Mouse (Mus musculus): ENCODE results near the gene A730015C16Rik.

A730015C16Rik gene

DNA sequence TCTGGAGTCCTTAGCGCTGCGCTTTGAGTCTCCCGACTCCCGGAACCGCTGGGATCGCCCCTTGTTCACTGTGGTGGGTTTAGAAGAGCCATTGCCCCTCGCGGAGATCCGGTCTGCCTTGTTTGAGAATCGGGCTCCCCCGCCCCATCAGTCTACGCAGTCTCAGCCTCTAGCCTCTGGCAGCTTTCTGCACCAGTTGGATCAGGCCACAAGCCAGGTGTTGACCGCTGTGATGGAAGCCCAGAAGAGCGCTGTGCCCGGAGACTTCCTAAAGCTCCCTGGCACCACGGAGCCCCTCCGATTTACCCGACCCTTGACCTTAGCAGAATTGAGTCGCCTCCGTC lies at the start of gene A730015C16Rik:
TSS of gene A730015C16Rik (minus strand) at position 115 of the 344 bp plus-strand sequence.
- DNase-seq (ENCODE audit: low read depth, low spot score): no peak

DNA sequence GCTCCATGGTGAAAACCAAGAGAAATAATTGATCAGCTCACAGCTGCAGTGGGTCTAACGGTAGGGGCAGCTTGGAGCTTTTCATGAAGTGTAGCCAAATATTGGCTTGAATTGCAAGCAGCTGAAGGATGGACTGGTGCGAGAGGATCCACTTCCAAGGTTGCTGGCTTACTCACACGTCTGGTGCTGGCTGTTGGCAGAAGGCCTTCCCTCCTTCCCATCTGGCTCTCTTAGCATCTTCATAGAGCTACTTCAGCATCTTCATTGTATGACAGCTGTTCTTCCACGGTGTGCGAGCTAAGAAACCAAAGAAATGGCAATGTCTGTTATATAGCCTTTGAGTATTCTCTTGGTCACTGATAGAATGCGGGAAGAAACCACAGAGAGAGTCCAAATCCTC lies 42.5 kb upstream of the A730015C16Rik start:
- DNase-seq (ENCODE audit: low read depth, low spot score): no peak

- no peak for DNase-seq (ENCODE audit: low read depth, low spot score)
These were observed 39.0 kb upstream of the A730015C16Rik start for GRCm38 (mm10) chr4:108887456-108887855.

DNA sequence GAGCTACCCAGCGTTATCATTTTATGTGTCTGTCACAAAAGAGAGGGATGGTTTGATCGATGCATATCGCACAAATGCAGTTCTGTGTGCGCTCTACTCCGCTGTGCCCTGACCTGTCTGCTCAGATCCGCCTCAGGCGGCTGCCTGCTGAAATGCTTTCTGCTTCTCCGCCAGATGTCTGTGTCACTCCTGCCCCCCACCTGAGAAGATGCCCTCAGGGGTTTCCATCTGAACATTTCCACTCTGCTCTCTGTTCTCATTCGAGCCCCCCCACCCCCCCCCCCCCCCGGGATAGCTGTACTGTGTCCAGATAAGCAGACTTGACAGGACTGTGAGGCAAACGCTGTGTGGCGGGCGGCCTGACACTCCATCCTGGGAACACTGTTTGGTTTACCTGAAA lies 35.4 kb upstream of the A730015C16Rik start:
- no peak for DNase-seq (ENCODE audit: low read depth, low spot score)

GRCm38 (mm10) chr4:108878963-108879822 lies 30.8 kb upstream of the A730015C16Rik start, which contains the start of gene Rab3b:
TSS of gene Rab3b (plus strand) at chr4:108879063.
- DNase-seq (ENCODE audit: low read depth, low spot score): no peak

DNA sequence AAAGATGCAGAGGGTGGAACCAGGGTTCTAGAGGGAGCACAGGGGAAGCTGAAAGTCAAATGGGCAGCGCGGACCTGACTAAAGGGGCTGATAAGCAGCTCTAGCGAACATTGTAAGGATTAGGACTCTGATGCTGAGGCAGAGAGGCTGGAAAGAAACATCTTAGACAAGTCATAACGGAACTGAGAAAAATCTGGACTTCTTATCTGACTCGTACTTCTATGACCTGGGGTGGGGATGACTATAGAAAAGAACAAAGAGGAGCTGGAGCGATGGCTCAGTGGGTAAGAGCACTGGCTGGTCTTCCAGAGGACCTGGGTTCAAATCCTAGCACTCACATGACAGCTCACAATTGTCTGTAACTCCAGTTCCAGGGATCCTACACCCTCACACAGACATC lies 29.5 kb upstream of the A730015C16Rik start:
- no peak for DNase-seq (ENCODE audit: low read depth, low spot score)

DNA sequence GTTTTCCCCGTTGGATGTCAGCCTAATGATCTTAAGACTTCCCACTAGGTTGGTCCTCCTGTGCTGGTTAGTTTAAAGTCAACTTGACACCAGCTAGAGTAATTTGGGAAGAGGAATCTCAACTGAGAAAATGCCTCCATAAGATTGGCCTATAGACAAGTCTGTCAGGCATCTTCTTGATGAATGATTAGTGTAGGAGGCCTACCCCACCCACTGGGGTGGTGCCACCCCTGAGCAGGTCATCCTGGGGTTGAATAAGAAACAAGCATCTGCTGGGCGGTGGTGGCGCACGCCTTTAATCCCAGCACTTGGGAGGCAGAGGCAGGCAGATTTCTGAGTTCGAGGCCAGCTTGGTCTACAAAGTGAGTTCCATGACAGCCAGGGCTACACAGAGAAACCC lies 25.3 kb upstream of the A730015C16Rik start:
- DNase-seq (ENCODE audit: low read depth, low spot score): no peak

DNA sequence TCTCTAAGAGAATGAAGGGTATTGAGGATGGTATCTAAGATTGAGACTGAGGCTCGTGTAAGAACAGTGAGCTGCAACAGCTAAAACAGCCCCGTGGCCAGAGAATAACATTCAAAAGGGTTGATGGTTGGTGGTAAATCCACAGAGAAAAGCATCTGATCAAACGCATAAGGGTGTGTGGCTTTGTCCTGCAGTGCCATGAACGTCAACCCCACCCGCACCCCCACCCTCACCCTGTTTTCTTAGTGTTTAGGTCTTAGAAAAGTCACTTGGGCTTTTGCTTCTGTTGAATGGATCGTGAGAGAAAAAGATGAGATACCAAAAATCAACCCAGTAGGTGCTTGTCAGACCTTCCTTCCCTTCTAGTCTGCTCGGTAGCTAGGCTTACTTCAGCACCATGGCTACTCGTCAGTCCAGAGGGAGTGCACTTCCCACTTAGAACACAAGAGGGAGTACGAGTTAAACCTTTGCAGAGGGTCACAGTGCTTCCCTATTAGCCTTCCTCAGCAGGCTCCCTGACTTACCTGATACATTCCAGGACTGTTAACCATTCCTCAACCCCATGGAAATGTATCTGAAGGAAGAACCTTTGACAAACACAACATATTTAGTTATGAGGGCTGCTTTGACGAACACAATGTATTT lies 21.4 kb upstream of the A730015C16Rik start:
- DNase-seq (ENCODE audit: low read depth, low spot score): peak; percentile 65

DNA sequence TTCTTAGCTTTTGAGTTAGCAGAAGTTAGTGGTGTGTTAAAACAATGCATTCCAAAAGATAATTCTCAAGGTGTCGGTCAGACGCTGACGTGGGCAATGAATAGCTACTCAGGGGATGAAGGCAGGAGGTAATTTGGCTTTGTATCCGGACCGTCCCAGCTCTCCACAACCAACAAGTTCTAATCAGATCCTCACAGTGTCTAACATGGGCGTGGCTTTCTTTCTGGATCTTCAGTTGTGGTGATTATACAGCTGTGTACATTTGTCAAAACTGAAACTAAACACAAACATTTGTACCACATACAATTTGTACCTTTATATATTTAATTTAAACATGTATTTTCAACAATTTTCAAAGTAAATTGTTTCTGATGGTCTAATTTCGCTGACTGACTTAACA lies 18.4 kb upstream of the A730015C16Rik start:
- DNase-seq (ENCODE audit: low read depth, low spot score): no peak

GRCm38 (mm10) chr4:108847715-108848504 lies 509 bp downstream of the A730015C16Rik start, which contains the start of gene Kti12:
TSS of gene Kti12 (plus strand) at chr4:108847785.
- DNase-seq (ENCODE audit: low read depth, low spot score): peak; percentile 74

- DNase-seq (ENCODE audit: low read depth, low spot score): no peak
These were observed 2.4 kb downstream of the A730015C16Rik start for GRCm38 (mm10) chr4:108845824-108846569.

DNA sequence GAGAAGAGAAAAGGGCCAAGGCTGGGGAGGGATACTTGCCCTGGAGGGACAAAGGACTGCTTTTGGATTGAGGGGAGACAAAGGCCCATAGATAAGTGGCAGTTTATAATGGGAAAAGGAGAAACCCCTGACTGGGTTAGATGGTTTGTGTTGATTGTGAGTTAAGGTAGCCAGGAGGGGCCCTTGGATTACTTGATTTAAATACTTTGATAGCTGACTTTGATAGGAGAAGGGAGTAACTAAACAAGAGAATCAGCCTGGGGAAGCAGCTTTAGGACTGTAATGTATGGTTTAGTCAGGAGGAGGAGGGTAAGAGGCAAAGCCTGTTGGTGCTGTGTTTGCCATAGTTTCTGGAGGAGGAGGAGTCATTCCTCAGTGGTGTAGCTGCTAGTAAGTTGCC lies 5.1 kb downstream of the A730015C16Rik start:
- DNase-seq (ENCODE audit: low read depth, low spot score): no peak

GRCm38 (mm10) chr4:108841920-108842578 lies 6.4 kb downstream of the A730015C16Rik start:
- no peak for DNase-seq (ENCODE audit: low read depth, low spot score)

DNA sequence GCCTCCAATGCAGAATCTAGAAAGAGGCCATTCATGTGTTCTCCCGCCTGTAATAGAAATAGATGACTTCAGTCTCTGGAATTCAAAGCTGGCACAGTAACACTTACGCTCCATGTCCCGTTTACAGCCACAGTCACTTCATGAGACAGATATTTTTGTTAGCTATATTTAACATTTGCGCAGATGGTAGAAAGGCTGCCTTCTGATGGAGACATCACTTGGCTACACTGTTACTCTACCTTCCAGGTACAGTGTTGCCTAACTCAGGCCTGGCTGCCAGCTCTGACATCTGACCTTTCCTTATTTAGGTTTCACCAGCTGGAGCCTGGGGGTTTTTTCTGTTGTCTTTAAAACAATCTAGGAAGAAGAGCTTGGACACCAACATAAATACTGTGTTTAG lies 10.4 kb downstream of the A730015C16Rik start:
- DNase-seq (ENCODE audit: low read depth, low spot score): no peak

DNA sequence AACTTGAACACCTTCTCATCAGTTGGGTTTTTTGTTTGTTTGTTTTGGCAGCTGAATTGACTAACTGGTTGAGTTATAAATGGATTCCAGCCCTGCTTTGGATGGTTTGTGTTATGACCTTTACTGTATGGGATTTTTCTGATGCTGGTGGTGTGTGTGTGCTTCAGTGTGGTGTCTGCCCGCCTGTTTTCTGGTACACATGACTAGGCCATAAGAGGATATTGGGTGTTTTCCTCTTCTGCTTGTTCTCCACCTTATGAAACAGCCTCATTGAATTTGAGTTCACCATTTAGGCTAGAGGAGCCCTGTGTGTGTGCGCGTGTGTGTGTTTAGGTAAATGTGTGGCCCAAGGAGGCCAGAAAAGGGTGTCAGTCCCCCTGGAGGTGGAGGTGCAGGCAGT lies 12.9 kb downstream of the A730015C16Rik start:
- DNase-seq (ENCODE audit: low read depth, low spot score): no peak

DNA sequence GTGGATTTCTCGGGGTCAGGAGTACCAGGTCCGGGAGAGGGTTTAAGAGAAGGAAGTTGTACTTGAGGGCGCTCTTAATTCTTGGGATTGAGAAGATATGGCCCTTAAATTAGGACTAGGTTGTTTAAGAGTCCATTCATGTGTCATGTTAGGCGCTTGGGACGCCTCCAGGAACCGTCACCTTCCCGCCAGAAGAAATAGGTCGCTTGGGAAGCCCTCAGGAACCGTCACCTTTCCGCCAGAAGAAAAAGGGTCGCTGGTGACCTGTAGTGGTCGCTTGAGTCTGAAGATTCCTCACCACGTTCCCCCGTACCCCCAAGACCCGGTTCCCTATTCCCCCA lies 13.5 kb downstream of the A730015C16Rik start:
- no peak for DNase-seq (ENCODE audit: low read depth, low spot score)

GRCm38 (mm10) chr4:108834115-108834970 lies 14.1 kb downstream of the A730015C16Rik start, which contains the start of gene Txndc12:
TSS of gene Txndc12 (plus strand) at chr4:108834601.
- peak; percentile 68 for DNase-seq (ENCODE audit: low read depth, low spot score)

DNA sequence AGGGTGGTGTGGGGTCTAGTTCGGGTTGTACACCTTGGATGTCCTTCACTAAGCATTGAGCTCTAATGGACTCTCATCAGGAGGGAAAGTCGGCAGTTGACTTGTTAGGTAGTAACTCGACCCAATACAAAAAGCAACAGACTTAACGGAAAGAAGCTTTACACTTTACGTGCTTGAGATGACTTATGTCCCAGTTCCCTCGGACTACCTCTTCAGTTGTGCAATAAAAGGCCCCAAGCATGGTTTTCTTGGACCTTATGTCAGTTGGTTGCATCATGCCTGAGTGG lies 14.6 kb downstream of the A730015C16Rik start:
- no peak for DNase-seq (ENCODE audit: low read depth, low spot score)

- peak; percentile 82 for DNase-seq (ENCODE audit: low read depth, low spot score)
These were observed 15.2 kb downstream of the A730015C16Rik start, which contains the start of gene Btf3l4 for GRCm38 (mm10) chr4:108832916-108833827. TSS of gene Btf3l4 (minus strand) at chr4:108833614.
